Mouse (Mus musculus): ENCODE measurements at regions not wholly inside any gene's neighbourhood (a gene's known extent, or its start where the extent isn't known, plus 50 kb on each side); places are given as distances from the start of the nearest gene placed in this dataset.
A peak's percentile ranks its signal among the peaks of the same experiment; 100 is the strongest.

DNA sequence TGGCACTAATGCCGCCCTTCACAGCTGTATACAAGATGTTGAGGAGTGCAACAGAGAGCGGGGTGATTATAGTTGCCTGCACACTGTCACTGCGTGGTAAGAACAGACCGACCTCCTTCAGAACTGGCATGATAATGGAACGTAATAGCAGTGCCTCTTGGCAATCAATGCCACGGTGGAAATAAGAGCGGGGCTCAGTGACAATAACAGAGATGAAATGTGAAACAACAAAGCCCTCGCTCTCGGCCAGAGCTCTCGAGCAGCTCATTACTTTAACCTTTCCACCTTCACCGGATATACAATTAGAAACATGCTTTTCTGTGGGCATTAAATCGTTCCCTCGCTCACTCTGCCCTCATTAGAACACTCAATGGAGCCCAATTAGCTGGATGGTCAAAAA lies 277.7 kb upstream of the Nt5e start:
- ATAC-seq: peak; percentile 76
- WGBS: 60% methylated on average over 13 of the region's 13 CpGs
- Histone ChIP-seq H3K9me3 (no peaks in the 10 kb centered on the region), H3K4me3 (replicated peaks) (no peak overlapping the region), H3K27me3 (no peaks in the 10 kb centered on the region), H3K4me1 (replicated peaks) (no peaks in the 10 kb centered on the region), H3K9ac (replicated peaks) (no peak overlapping the region), H3K4me2 (replicated peaks) (no peak overlapping the region), H3K27ac (no peak overlapping the region), H3K36me3 (no peaks in the 10 kb centered on the region)

DNA sequence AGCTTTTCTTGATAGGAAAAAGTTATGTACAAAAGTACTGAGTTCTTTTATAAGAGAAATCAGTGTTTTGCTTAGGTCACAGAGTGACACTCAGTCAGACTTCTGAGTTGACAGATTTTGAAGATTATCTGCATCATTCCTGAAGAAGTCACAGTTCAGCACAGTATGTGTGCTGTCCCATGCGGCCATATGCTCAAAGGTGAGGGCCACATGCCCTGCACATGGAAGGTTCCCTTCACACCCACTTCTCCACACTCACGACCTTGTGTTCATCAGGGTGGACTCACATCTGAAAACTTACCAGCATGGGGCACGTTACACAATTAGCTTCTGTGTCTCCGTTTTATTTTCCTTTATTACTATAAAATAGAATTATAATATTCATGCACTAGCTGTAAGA lies 277.2 kb upstream of the Nt5e start:
- no peak for ATAC-seq
- no peaks in the 10 kb centered on the region for H3K9me3 ChIP-seq
- H3K4me2 ChIP-seq (replicated peaks): no peak overlapping the region
- no peaks in the 10 kb centered on the region for H3K27me3 ChIP-seq
- no peak overlapping the region for H3K4me3 ChIP-seq (replicated peaks)
- 86% methylated on average over 4 of the region's 4 CpGs for WGBS
- H3K36me3 ChIP-seq: no peaks in the 10 kb centered on the region
- H3K4me1 ChIP-seq (replicated peaks): no peaks in the 10 kb centered on the region
- no peak overlapping the region for H3K9ac ChIP-seq (replicated peaks)
- no peak overlapping the region for H3K27ac ChIP-seq

DNA sequence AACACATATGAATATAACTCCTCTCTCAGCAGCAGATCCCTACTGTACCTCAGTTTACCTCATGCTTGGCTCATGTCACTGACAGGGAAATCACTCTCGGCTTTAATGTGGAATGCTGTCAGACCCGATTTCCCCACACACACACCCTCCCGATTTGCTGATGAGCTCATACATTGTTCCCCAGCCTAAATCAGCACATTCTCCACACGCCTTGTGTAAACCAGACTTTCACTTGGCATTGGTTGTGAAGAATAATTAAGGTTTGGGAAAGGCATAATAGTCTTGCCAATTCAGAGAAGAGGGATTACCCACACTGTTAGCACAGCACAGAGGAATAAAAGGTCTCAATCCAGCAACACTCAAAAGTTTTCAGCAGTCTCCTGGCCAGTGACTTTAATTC lies 268.4 kb upstream of the Nt5e start:
- no peaks in the 10 kb centered on the region for H3K36me3 ChIP-seq
- H3K9ac ChIP-seq (replicated peaks): no peak overlapping the region
- peak; percentile 60; the same call in 1 of the 2 replicates for ATAC-seq
- no peaks in the 10 kb centered on the region for H3K27me3 ChIP-seq
- no peak overlapping the region for H3K4me2 ChIP-seq (replicated peaks)
- peaks cover 9% of the 10 kb centered on the region; the same call in 1 of the 2 replicates for H3K4me1 ChIP-seq (replicated peaks)
- no peaks in the 10 kb centered on the region for H3K9me3 ChIP-seq
- no peak overlapping the region for H3K4me3 ChIP-seq (replicated peaks)
- 43% methylated on average over 4 of the region's 4 CpGs for WGBS
- no peak overlapping the region for H3K27ac ChIP-seq

DNA sequence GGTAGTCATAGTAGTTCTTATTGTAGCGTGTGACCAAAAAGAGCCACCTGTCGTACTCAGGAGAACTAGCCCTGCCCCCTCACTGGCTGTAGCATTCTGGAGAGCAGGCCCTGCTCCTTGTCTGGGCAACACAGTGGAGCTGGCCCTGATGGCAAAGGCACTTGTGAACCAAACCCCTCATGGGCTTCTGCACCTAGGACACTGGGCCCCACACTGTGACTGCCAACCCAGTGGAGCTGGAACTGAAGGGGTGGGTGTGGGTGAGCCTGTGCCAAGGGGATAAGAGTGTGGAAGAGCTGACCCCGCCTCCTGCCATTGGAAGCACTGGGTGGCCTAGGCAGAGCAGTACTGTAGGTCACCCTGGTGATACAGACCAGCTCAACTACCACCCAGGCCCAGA lies 268.0 kb upstream of the Nt5e start:
- ATAC-seq: peak; percentile 84

DNA sequence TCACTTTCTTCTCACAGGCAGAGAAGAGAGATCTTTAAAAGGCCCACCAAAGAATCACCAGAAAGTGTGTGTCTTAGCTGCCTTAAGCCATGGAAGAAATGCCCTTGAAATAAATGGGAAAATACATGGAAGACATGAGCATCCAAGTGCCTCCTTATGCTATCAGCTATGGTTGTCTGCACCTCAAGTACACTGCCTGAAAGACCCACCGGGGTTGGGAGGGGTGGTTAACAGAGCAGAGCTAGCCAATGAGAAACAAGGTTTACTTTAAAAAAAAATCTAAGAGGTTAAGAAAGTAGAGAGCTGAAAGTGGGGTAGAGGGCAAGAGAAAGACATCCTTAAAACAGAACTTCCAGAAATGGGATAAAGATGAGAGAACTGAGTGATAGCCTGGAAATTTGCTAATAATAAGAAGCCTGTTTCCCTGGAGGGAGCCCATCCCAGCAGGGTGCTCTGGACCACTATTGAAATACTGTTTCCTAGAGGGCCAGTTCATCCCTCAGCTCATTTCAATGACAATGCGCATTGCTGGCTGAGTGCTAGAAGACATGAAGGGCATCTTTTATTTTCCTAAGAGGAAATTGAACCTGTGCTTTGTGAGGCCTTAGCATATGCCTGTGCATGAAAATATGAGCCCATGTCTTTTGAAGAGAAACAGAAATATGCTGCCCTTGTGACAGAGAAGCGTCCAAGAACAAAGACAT lies 262.9 kb upstream of the Nt5e start:
- H3K27me3 ChIP-seq: no peaks in the 10 kb centered on the region
- no peak overlapping the region for H3K4me2 ChIP-seq (replicated peaks)
- H3K27ac ChIP-seq: no peak overlapping the region
- no peak; the same call in 1 of the 2 replicates for ATAC-seq
- 14% methylated on average over 3 of the region's 3 CpGs for WGBS
- no peak overlapping the region for H3K4me3 ChIP-seq (replicated peaks)
- no peaks in the 10 kb centered on the region for H3K9me3 ChIP-seq
- no peak overlapping the region for H3K9ac ChIP-seq (replicated peaks)
- no peaks in the 10 kb centered on the region for H3K36me3 ChIP-seq
- H3K4me1 ChIP-seq (replicated peaks): peaks cover 19% of the 10 kb centered on the region

More for the DNA sequence above, 268.0 kb upstream of the Nt5e start:
- 68% methylated on average over 3 of the region's 3 CpGs for WGBS
- Histone ChIP-seq H3K9ac (replicated peaks) (no peak overlapping the region), H3K4me2 (replicated peaks) (no peak overlapping the region), H3K4me1 (replicated peaks) (peaks cover 14% of the 10 kb centered on the region), H3K27ac (no peak overlapping the region), H3K4me3 (replicated peaks) (no peak overlapping the region), H3K36me3 (no peaks in the 10 kb centered on the region), H3K9me3 (no peaks in the 10 kb centered on the region), H3K27me3 (no peaks in the 10 kb centered on the region)

DNA sequence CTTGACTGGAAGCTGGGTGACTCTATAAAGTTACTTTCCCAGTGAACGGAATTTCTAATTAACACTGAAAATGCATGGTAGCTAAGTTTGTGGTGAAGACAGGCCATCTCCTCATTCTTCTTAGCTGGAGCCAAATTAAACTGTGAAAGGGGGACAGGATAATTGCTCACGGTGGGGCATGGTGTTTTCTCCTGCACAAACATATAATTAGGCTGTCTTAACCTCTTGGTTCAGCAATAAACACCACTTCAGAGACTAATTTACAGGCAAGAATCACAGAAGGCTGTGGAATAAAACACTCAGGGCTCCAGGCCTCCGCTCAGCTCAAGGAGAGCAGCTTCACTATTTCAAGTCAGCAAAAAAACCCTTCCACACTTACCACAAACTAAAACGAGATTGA lies 261.9 kb upstream of the Nt5e start:
- no peak overlapping the region for H3K4me2 ChIP-seq (replicated peaks)
- WGBS: 50% methylated on average over 4 of the region's 4 CpGs
- ATAC-seq: no peak

DNA sequence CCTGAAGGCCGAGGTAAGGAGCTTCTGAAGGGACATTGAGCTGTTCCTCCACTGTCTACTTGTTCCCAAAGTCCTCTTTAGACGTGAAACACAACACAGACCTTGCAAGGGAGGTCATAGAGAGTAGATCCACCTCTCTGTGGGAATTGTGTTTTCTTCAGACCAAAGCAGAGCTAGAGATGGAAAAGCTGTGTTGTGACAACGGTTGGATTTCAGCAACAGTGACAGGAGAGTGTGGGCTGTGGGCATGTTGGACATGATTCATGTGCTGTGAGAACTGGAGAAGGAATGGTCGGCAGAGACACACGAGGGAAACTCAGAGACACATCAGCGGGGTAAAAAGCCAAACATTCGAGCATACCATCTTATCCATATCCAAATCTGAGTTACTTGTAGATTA lies 261.2 kb upstream of the Nt5e start:
- H3K4me1 ChIP-seq (replicated peaks): peaks cover 16% of the 10 kb centered on the region
- H3K9me3 ChIP-seq: no peaks in the 10 kb centered on the region
- H3K27me3 ChIP-seq: no peaks in the 10 kb centered on the region
- WGBS: 87% methylated on average over 7 of the region's 7 CpGs
- H3K27ac ChIP-seq: no peak overlapping the region
- H3K4me3 ChIP-seq (replicated peaks): no peak overlapping the region
- no peaks in the 10 kb centered on the region for H3K36me3 ChIP-seq
- no peak for ATAC-seq
- no peak overlapping the region for H3K4me2 ChIP-seq (replicated peaks)
- no peak overlapping the region for H3K9ac ChIP-seq (replicated peaks)

More for the DNA sequence above, 261.9 kb upstream of the Nt5e start:
- H3K36me3 ChIP-seq: no peaks in the 10 kb centered on the region
- no peaks in the 10 kb centered on the region for H3K27me3 ChIP-seq
- peaks cover 16% of the 10 kb centered on the region for H3K4me1 ChIP-seq (replicated peaks)
- H3K27ac ChIP-seq: no peak overlapping the region
- no peaks in the 10 kb centered on the region for H3K9me3 ChIP-seq
- no peak overlapping the region for H3K9ac ChIP-seq (replicated peaks)
- H3K4me3 ChIP-seq (replicated peaks): no peak overlapping the region

DNA sequence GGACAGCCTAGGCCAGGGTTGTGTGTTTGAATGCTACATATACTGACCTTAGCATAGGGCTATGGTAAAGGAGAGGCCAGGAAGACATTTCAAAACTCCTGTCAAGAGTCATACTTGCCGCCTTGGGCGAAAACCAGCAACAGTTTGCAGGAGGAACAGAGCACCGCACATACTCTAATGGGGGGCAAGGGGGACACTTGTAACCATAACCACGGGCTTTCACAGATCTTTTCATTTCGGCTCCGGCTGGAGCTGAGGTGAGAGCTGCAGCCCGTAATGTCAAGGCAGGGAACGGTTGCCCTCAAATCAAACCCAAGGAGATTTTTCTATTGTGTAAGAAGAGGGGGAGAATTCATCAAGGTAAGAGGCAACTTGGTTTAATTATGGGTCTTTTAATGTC lies 258.7 kb upstream of the Nt5e start:
- H3K4me1 ChIP-seq (replicated peaks): peaks cover 16% of the 10 kb centered on the region
- WGBS: 92% methylated on average over 8 of the region's 8 CpGs
- H3K27me3 ChIP-seq: no peaks in the 10 kb centered on the region
- H3K4me2 ChIP-seq (replicated peaks): no peak overlapping the region
- no peaks in the 10 kb centered on the region for H3K36me3 ChIP-seq
- H3K9ac ChIP-seq (replicated peaks): no peak overlapping the region
- no peak for ATAC-seq
- H3K9me3 ChIP-seq: no peaks in the 10 kb centered on the region
- no peak overlapping the region for H3K27ac ChIP-seq
- no peak overlapping the region for H3K4me3 ChIP-seq (replicated peaks)

DNA sequence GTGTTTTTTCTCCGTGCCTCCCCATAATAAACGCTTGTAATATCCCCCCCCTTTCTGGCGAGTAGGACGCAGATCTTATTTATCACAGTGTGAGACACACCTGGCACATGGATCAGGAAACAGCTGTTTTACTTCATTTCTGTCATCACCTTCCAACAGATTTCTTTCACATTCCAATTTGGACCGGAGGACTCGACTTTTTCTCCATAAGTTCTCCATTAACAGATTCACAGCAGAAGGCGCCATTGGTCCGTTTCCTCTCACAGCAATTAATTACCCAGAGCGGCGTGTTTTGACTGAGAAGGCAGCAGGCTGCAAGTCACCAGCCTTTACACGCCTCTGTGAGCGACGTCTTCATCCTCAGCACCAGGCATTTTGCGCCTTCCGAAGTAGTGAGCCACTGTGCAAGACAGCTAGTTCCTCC lies 258.1 kb upstream of the Nt5e start:
- H3K36me3 ChIP-seq: no peaks in the 10 kb centered on the region
- H3K27me3 ChIP-seq: no peaks in the 10 kb centered on the region
- no peaks in the 10 kb centered on the region for H3K9me3 ChIP-seq
- no peak overlapping the region for H3K9ac ChIP-seq (replicated peaks)
- H3K4me1 ChIP-seq (replicated peaks): peaks cover 12% of the 10 kb centered on the region
- no peak overlapping the region for H3K4me2 ChIP-seq (replicated peaks)
- ATAC-seq: 0 out of 2 replicates have a peak, but pooled peaks have one; percentile 24
- H3K4me3 ChIP-seq (replicated peaks): no peak overlapping the region
- H3K27ac ChIP-seq: no peak overlapping the region
- WGBS: 76% methylated on average over 15 of the region's 15 CpGs

DNA sequence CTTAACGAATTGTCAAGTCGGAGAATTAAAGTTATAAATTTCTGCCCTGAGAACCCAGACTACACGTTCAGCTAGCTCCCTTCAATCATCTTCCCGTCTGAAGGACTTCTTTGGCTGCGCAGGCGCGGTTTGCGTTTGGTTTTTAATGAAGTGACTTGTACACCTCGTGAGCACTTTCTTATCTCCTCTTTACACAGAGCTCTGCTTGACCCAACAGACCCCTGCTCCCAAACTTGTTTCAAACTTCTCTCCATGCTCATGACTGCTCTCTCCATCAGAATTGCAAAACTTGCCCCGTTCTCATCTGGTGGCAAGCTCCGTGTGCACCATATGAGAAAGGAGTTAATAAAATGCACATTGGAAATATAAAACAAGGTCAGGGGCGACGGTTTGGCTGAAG lies 257.2 kb upstream of the Nt5e start:
- Histone ChIP-seq H3K27me3 (no peaks in the 10 kb centered on the region), H3K4me2 (replicated peaks) (no peak overlapping the region), H3K9me3 (no peaks in the 10 kb centered on the region), H3K36me3 (no peaks in the 10 kb centered on the region), H3K4me1 (replicated peaks) (0 out of 2 replicates have a peak, but pooled peaks cover 2% of the 10 kb centered on the region), H3K27ac (no peak overlapping the region), H3K9ac (replicated peaks) (no peak overlapping the region), H3K4me3 (replicated peaks) (no peak overlapping the region)
- WGBS: 92% methylated on average over 13 of the region's 13 CpGs
- ATAC-seq: no peak

DNA sequence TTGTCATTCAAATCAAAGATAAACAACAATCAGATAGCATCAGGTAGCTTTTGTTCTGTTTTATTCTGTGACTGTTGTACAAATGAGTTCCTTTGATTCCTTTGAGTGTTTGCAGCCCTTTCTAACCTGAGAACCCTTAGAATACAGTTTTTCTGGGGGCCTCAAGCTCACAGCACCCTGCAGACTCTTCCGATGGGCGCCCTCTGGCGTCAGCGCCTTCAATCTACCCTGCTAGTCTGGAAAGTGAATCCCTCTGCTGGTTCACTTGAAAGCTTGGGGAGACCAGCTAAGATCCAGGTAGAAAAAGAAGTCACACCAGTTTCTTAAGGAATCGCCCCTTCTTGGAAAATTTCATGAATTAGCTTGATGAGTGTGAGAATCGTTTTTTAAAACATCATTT lies 253.8 kb upstream of the Nt5e start:
- Histone ChIP-seq H3K27ac (no peak overlapping the region), H3K27me3 (no peaks in the 10 kb centered on the region), H3K9me3 (no peaks in the 10 kb centered on the region), H3K4me3 (replicated peaks) (no peak overlapping the region), H3K36me3 (no peaks in the 10 kb centered on the region), H3K4me1 (replicated peaks) (no peaks in the 10 kb centered on the region), H3K4me2 (replicated peaks) (no peak overlapping the region), H3K9ac (replicated peaks) (no peak overlapping the region)
- no peak for ATAC-seq
- WGBS: 13% methylated on average over 6 of the region's 6 CpGs

DNA sequence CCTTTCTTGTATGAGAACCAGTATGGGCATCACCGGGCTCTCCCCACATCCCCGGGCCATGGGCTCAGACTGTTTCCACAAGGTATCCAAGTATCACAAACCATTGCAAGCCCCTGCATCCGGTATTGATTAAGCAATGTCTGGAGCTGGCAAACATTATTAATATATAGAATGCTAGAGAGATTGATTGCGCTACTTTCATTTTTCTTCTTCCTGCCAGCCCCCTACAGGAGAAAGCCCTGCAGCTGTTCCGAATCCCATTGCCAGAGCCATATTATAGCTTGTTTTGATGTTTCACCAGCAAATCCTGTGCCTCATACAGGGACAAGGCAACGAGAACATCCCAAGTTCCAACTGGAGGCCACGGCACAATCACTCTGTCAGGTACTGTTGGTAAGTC lies 253.4 kb upstream of the Nt5e start:
- Histone ChIP-seq H3K4me1 (replicated peaks) (no peaks in the 10 kb centered on the region), H3K9me3 (no peaks in the 10 kb centered on the region), H3K36me3 (no peaks in the 10 kb centered on the region), H3K9ac (replicated peaks) (no peak overlapping the region), H3K27me3 (no peaks in the 10 kb centered on the region), H3K27ac (no peak overlapping the region), H3K4me2 (replicated peaks) (no peak overlapping the region), H3K4me3 (replicated peaks) (no peak overlapping the region)
- WGBS: 85% methylated on average over 7 of the region's 7 CpGs
- ATAC-seq: no peak

DNA sequence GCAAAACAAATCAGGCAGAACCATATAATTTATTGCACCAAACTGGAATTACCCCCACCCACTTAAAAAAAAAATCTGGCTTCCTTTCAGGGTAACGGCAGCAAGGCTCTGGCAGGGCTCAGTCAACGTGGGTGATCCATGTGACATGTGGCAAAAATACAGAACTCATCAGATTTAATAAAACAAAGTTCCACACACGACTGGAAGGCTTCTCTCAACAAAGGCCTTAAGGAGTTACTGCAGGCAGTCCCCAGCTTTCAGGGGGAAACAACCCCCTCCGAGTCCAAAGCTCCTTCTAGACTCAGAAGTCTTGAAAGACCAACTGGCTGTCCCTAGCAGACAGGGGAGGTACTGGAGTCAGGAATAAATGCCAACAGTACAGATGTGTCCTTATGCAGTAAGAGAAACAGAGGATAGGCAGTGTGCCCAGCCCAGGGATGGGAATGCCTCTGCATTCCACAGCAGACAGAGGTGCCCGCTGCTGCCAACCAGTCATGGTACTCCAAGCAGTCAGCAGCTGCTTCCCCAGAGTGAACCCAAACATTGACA lies 244.0 kb upstream of the Nt5e start:
- 78% methylated on average over 5 of the region's 5 CpGs for WGBS

More for the DNA sequence above, 244.0 kb upstream of the Nt5e start:
- Histone ChIP-seq H3K9ac (replicated peaks) (no peak overlapping the region), H3K36me3 (no peaks in the 10 kb centered on the region), H3K9me3 (no peaks in the 10 kb centered on the region), H3K4me1 (replicated peaks) (no peaks in the 10 kb centered on the region), H3K4me3 (replicated peaks) (no peak overlapping the region), H3K27ac (no peak overlapping the region), H3K27me3 (no peaks in the 10 kb centered on the region), H3K4me2 (replicated peaks) (no peak overlapping the region)
- no peak for ATAC-seq
